Mouse (Mus musculus): ENCODE measurements around the gene Ubr7.

Ubr7 gene

GRCm38 (mm10) chr12:102757689-102758402 is at the start of gene Ubr7, which contains the start of the genes Gm28051 and Gon7:
TSS of gene Ubr7 (plus strand) at chr12:102757967.
TSS of gene Gm28051 (minus strand) at chr12:102757765.
TSS of gene Gon7 (minus strand) at chr12:102757803.
- peak; percentile 99 for DNase-seq (ENCODE audit: low read depth, low spot score)

GRCm38 (mm10) chr12:102708220-102708619 is 49.5 kb upstream of the Ubr7 start:
- no peak for DNase-seq (ENCODE audit: low read depth, low spot score)

- DNase-seq (ENCODE audit: low read depth, low spot score): peak; percentile 61
Measured at GRCm38 (mm10) chr12:102709896-102710295, 47.9 kb upstream of the Ubr7 start.

GRCm38 (mm10) chr12:102710851-102711375 is 46.9 kb upstream of the Ubr7 start:
- no peak for DNase-seq (ENCODE audit: low read depth, low spot score)

GRCm38 (mm10) chr12:102713153-102713865 is 44.5 kb upstream of the Ubr7 start:
- DNase-seq (ENCODE audit: low read depth, low spot score): no peak

- DNase-seq (ENCODE audit: low read depth, low spot score): peak; percentile 92
Measured at GRCm38 (mm10) chr12:102714116-102714515, 43.7 kb upstream of the Ubr7 start.

GRCm38 (mm10) chr12:102714654-102715395 is 42.9 kb upstream of the Ubr7 start:
- peak; percentile 33 for DNase-seq (ENCODE audit: low read depth, low spot score)

GRCm38 (mm10) chr12:102719552-102720315 is 38.0 kb upstream of the Ubr7 start:
- DNase-seq (ENCODE audit: low read depth, low spot score): peak; percentile 90

GRCm38 (mm10) chr12:102722451-102722850 is 35.3 kb upstream of the Ubr7 start:
- DNase-seq (ENCODE audit: low read depth, low spot score): no peak

GRCm38 (mm10) chr12:102722966-102723365 is 34.8 kb upstream of the Ubr7 start:
- peak; percentile 57 for DNase-seq (ENCODE audit: low read depth, low spot score)

- DNase-seq (ENCODE audit: low read depth, low spot score): no peak
Measured at GRCm38 (mm10) chr12:102723861-102724260, 33.9 kb upstream of the Ubr7 start.

GRCm38 (mm10) chr12:102725146-102725545 is 32.6 kb upstream of the Ubr7 start:
- DNase-seq (ENCODE audit: low read depth, low spot score): peak; percentile 66

GRCm38 (mm10) chr12:102725761-102726175 is 32.0 kb upstream of the Ubr7 start:
- DNase-seq (ENCODE audit: low read depth, low spot score): peak; percentile 61

GRCm38 (mm10) chr12:102729855-102730797 is 27.6 kb upstream of the Ubr7 start:
- peak; percentile 99 for DNase-seq (ENCODE audit: low read depth, low spot score)

GRCm38 (mm10) chr12:102730798-102731619 is 26.8 kb upstream of the Ubr7 start:
- DNase-seq (ENCODE audit: low read depth, low spot score): peak; percentile 69

- peak; percentile 93 for DNase-seq (ENCODE audit: low read depth, low spot score)
Measured at GRCm38 (mm10) chr12:102733381-102733780, 24.4 kb upstream of the Ubr7 start.

GRCm38 (mm10) chr12:102739096-102739495 is 18.7 kb upstream of the Ubr7 start:
- no peak for DNase-seq (ENCODE audit: low read depth, low spot score)

- no peak for DNase-seq (ENCODE audit: low read depth, low spot score)
Measured at GRCm38 (mm10) chr12:102740285-102740684, 17.5 kb upstream of the Ubr7 start.

- no peak for DNase-seq (ENCODE audit: low read depth, low spot score)
Measured at GRCm38 (mm10) chr12:102742056-102742455, 15.7 kb upstream of the Ubr7 start.

Measured in ZHBTc4 (cell line).